Mouse (Mus musculus): ENCODE results near the gene Myef2.

Myef2 gene

GRCm38 (mm10) chr2:125067373-125067772 is 56.1 kb downstream of the Myef2 start:
- DNase-seq (ENCODE audit: low read depth): no peak

- DNase-seq (ENCODE audit: low read depth): no peak
These were observed 60.5 kb downstream of the Myef2 start for GRCm38 (mm10) chr2:125062944-125063343.

- no peak for DNase-seq (ENCODE audit: low read depth)
These were observed 62.0 kb downstream of the Myef2 start for GRCm38 (mm10) chr2:125061451-125061850.

GRCm38 (mm10) chr2:125057250-125057815 is 66.1 kb downstream of the Myef2 start:
- DNase-seq (ENCODE audit: low read depth): peak; percentile 17

- no peak for DNase-seq (ENCODE audit: low read depth)
These were observed 68.1 kb downstream of the Myef2 start for GRCm38 (mm10) chr2:125055316-125055903.

Measured in 416B (cell line).